Mouse (Mus musculus) erythroid progenitor cell, adult 5-6 weeks (primary cell): ENCODE data around the gene Exosc8. TPM values are rescaled to one million over a fixed set of nuclear protein-coding genes. Genes with fewer than 3 reads are reported as not detected.
"Not testable (repeated sequence)": the region's sequence is repeated elsewhere in the genome, so short reads cannot be mapped to it uniquely, and the experiment has no call there.

Source experiments
- ATAC-seq: replicated peaks from 2 replicates; pipeline ENCODE4 v1.8.0; 2016; ENCODE audit warnings: moderate number of reproducible peaks, mild to moderate bottlenecking, moderate TSS enrichment, inconsistent platforms; ENCODE audit not compliant: poor library complexity, low FRiP score, severe bottlenecking
- total RNA-seq, 2 experiments: library from RNA; stranded (forward) in 1 of 2; stranded (reverse) in 1 of 2; fragments of 150-400 nt in 1 of 2; fragments of 186-747, 209-891 nt in 1 of 2; gene quantifications; 2 replicates each; pipeline versions ENCODE4 v1.2.3 to v1.2.4; 2015 to 2017; ENCODE audit warnings: low replicate concordance in 2 of 2

The Exosc8 gene
- total RNA-seq, 2 experiments from 2014 or later = 91.4 to 94.0 TPM

- ATAC-seq = no peak
These were observed 2.1 kb upstream of the Exosc8 start for GRCm38 (mm10) chr3:54737317-54737716.

- ATAC-seq = no peak
These were observed 1.1 kb upstream of the Exosc8 start for GRCm38 (mm10) chr3:54736101-54736927.

GRCm38 (mm10) chr3:54734411-54735246 lies 564 bp downstream of the Exosc8 start:
- peak; percentile 82 for ATAC-seq

DNA sequence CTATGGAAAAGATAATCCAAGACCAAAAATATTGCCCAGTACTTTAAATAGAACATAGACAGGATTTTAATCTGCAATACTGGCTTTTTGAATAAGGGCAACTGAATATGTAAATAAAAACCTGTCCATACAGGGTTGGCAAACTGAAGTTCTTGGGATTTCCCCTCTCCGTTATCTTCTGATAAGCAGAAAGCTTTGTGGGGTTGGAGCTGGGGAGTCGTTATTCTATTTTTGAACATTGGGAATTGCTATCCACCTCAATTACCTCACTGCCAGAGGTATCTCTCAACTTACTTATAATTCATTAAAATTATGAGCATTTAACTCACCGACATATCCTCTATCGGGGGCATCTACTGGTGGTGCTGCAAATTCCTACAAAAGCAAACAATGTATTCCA lies 2.8 kb downstream of the Exosc8 start:
- ATAC-seq = no peak

DNA sequence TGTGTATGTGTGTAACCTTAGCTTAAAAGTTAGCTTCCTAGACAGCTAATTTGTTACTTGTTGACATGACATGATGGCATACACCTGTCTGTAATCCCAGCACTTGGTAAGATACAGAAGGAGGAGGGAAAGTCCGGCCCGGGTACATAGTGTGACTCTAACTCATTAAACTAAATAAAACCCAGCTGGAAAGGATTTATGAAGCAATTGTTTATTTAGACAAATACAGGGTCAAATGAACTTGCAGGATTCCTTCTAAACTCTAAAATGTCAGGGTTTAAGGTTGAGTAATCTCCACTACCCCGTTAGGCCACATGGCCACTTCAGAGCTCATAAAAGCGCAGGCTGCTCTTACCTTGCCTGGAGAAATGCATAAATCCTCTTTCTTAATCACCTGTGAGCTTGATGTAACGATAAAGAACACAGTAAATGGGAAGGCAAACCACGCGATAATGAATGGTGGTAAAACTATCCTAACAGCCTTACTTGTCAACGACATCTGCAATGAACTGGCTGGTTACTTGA lies 3.5 kb downstream of the Exosc8 start:
- ATAC-seq = no peak

DNA sequence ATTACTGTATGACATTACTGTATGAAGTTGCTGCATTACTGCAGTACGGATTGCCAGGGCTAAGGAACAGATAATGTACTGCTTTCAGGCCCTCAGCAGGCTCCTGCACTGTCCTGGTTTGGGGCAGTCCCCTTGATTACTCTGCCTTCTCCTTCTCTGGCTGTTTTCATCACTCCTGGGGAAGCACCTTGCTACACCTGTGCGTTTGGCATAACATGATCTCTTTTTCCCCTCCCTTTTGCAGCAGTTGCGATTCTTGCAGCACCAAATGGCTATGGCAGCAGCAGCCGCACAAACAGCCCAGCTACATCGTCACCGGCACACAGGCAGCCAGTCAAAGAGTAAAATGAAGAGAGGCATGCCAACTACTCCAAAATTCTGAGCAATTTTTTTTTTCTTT lies 7.1 kb downstream of the Exosc8 start:
- ATAC-seq = no peak

- no peak for ATAC-seq
These were observed 7.6 kb downstream of the Exosc8 start for GRCm38 (mm10) chr3:54727588-54727987.

GRCm38 (mm10) chr3:54725344-54725743 lies 9.8 kb downstream of the Exosc8 start:
- no peak for ATAC-seq

DNA sequence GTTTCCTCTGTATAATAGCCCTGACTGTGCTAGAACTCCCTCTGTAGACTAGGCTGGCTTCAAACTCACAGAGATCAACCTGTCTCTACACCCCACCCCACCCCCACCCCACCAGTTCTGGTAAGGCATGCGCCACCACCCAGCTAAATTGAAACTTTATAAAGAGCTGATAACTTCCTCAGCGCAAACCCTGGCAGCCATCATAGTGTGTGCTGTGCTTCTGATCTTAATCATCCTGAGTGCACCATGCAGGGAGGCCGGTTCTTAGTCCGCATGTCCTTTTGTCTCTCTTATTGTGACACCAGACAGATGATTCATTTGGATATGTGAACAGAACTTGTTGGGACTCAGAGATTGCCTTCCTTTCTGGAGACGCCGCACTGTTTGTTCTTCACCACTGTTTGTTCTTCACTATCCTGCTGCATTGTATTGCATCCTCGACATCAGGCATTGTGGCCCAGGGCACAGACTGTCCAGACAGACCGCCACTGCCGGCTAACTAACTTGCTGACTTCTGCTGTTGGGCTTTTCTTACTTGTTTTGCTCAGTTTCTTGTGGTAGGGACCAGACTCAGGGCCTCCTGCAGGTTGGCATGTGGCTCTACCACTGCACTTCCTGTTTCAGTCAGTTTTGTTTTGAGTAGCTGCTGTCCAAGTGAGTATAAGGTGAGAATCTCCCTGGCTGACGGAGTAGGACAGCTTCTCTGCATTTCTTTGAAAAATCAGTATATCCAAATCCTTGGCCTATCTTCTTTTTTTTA lies 11.3 kb downstream of the Exosc8 start:
- ATAC-seq = peak; percentile 49; the same call in 1 of the 2 replicates

GRCm38 (mm10) chr3:54718947-54719346 lies 16.2 kb downstream of the Exosc8 start:
- no peak for ATAC-seq

DNA sequence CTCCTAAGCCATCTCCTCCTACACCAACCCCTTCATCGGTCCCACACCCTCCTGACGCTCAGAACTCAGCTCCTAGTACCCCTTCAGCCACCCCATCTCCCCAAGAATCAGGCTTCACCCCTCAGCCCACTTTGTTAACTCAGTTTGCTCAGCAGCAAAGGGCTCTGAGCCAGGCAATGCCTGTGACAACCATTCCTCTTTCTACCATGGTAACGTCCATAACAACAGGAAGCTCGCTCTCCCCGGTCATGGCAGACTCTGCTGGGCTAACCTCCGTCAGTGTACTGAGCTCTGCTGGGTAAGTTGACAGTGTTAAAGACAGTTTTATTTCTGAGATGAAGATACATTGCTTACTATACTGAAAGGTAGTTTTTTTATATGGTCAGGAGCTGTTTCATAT lies 17.8 kb downstream of the Exosc8 start:
- no peak for ATAC-seq

DNA sequence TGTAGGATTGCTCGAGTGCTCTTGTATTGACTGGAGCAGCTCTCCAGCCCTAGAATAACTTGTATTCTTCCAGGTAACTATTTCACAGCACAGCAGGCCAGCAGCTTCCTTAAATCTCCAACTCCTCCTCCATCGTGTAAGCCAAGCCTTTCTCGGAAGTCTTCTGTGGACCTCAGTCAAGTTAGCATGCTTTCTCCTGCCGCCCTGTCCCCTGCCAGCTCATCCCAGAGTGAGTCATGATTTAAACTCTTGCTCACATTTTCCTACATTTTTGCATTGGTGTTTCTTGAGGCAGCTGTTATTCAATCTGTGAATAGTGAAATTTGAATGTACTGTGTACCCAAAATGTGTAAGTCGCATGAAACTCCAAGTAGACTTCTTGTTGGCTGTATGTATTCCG lies 19.7 kb downstream of the Exosc8 start:
- ATAC-seq = no peak

DNA sequence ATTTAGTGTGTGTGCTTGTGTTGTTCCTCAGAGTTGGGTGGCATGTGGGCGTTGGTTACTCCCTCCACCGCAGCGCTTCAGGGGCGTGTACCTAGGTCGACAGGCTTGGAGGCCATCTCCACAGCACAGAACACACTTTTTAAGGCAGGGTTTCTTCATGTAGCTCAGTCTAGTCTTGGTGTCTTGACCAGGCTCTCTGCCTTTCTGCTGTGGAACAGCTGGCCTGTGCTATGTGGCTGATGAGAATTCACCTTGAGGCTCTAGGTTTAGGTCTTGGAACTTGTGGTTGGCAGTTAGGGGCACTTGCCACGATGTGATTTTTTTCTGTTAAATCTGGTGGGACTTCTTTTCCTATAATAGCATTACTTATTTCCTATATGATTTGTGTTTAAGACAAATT lies 20.9 kb downstream of the Exosc8 start, which contains the start of gene Gm21958:
TSS of gene Gm21958 (minus strand) at position 101 of the 400 bp plus-strand sequence.
- ATAC-seq = no peak

- ATAC-seq = no peak
These were observed 26.2 kb downstream of the Exosc8 start for GRCm38 (mm10) chr3:54708972-54709371.

DNA sequence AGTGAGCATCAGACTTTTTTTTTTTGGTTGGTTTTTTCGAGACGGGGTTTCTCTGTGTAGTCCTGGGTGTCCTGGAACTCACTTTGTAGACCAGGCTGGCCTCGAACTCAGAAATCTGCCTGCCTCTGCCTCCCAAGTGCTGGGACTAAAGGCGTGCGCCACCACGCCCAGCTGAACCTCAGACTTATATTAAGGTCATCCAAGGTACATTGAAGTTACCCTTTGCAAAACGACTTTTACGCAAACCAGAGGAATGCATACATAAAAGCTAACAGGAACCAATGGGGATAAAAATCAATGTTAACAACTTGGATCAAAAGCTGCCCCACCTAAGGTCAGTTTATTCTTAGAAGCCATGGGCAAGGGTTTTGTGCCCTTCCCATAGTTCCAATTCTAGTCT lies 31.1 kb downstream of the Exosc8 start:
- not testable (repeated sequence) for ATAC-seq

GRCm38 (mm10) chr3:54699759-54700301 lies 35.4 kb downstream of the Exosc8 start:
- ATAC-seq = no peak

DNA sequence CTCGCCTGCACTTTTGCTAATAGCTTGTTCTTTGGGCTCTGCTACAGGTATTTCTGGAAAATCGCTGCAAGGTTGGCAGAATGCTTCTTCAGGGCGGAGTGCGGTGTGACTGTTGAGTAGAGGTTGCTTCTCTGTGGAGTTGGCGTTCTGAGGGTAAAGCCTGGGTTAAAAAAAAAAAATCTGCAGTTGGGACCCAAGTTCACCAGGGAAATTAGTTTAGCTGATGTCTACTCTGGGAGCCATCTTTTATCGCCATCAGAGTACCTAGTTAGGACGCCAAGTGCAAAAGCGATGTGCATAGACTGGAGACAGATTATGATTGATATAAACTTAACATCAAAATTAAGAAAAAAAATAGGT lies 42.2 kb downstream of the Exosc8 start:
- peak; percentile 39 for ATAC-seq

GRCm38 (mm10) chr3:54692202-54693055 lies 42.8 kb downstream of the Exosc8 start, which contains the start of gene Supt20:
TSS of gene Supt20 (plus strand) at chr3:54692807.
- peak; percentile 97 for ATAC-seq

DNA sequence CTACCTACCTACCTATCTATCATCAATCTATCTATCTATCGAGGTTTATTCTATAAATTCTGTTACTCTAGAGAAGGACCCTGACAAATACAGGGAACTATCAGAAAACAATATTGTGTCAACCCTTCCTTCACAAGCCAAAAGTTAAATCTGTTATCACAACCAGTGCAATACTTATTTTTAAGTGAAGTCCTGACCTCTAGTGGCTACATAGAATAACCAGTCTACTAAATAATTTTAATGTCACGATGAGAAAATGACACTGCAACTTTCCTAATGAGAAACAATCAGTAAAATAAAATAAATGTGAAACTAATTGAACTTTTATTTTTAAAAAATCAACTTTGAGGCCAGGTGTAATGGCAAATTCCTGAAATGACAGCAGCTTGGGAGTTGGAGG lies 46.1 kb downstream of the Exosc8 start:
- no peak for ATAC-seq
